Mouse (Mus musculus) brain, embryonic 14.5 days (tissue): ENCODE results near the gene Tln2. TPM values are rescaled to one million over a fixed set of nuclear protein-coding genes. Genes with fewer than 3 reads are reported as not detected.

Source experiments
- DNase-seq: peaks from one replicate; pipeline ENCODE4 v3.0.0-alpha.2; 2011; ENCODE audit warnings: low read depth
- CTCF ChIP-seq: fragments of 200-500 bp; IDR thresholded peaks from 2 replicates; pipeline ENCODE4 v1.5.1; 2012; ENCODE audit warnings: inconsistent platforms, mild to moderate bottlenecking, moderate library complexity, borderline replicate concordance; ENCODE audit not compliant: insufficient read depth, insufficient read length; ENCODE audit errors: extremely low read depth
- POLR2A ChIP-seq: fragments of 200-500 bp; IDR thresholded peaks from 2 replicates; pipeline ENCODE4 v1.6.1; 2012; ENCODE audit warnings: mild to moderate bottlenecking, inconsistent platforms, borderline replicate concordance; ENCODE audit not compliant: poor library complexity, insufficient read depth, insufficient read length, severe bottlenecking; ENCODE audit errors: extremely low read depth
- polyA plus RNA-seq: library from polyadenylated mRNA; depleted of rRNA; stranded (reverse); fragments of >200 nt; gene quantifications from 2 replicates; pipeline ENCODE4 v1.2.3, GENCODE M21; 2012

Gene Tln2
- polyA plus RNA-seq, 1 experiment = 17.0 TPM

- DNase-seq = no peak
- TF ChIP-seq CTCF (no peak), POLR2A (no peak)
Observed at GRCm38 (mm10) chr9:67428306-67429047, 131.0 kb downstream of the Tln2 start.

GRCm38 (mm10) chr9:67426304-67426703 lies 133.2 kb downstream of the Tln2 start:
- TF ChIP-seq CTCF (no peak), POLR2A (no peak)
- peak; percentile 50 for DNase-seq

- TF ChIP-seq POLR2A (no peak), CTCF (no peak)
- peak; percentile 22 for DNase-seq
Observed at GRCm38 (mm10) chr9:67424110-67424509, 135.4 kb downstream of the Tln2 start.

- no peak for TF ChIP-seq CTCF
- TF ChIP-seq POLR2A = no peak
- DNase-seq = peak; percentile 82
Observed at GRCm38 (mm10) chr9:67418092-67418491, 141.4 kb downstream of the Tln2 start.

GRCm38 (mm10) chr9:67410667-67411066 lies 148.8 kb downstream of the Tln2 start:
- TF ChIP-seq CTCF (no peak), POLR2A (no peak)
- no peak for DNase-seq

GRCm38 (mm10) chr9:67404736-67405135 lies 154.8 kb downstream of the Tln2 start:
- no peak for DNase-seq
- no peak for TF ChIP-seq POLR2A
- TF ChIP-seq CTCF = no peak

GRCm38 (mm10) chr9:67399563-67399962 lies 159.9 kb downstream of the Tln2 start:
- TF ChIP-seq CTCF (peak; percentile 42; the same call in 1 of the 2 replicates), POLR2A (no peak)
- no peak for DNase-seq

- no peak for TF ChIP-seq POLR2A
- TF ChIP-seq CTCF = no peak
- no peak for DNase-seq
Observed at GRCm38 (mm10) chr9:67397756-67398155, 161.7 kb downstream of the Tln2 start.

GRCm38 (mm10) chr9:67396446-67396845 lies 163.1 kb downstream of the Tln2 start:
- TF ChIP-seq POLR2A (no peak), CTCF (no peak)
- DNase-seq = no peak

- peak; percentile 50 for DNase-seq
Observed at GRCm38 (mm10) chr9:67384028-67384590, 175.4 kb downstream of the Tln2 start.

GRCm38 (mm10) chr9:67380095-67380494 lies 179.4 kb downstream of the Tln2 start:
- TF ChIP-seq CTCF = no peak
- TF ChIP-seq POLR2A = no peak
- DNase-seq = peak; percentile 43

More at GRCm38 (mm10) chr9:67384028-67384590, 175.4 kb downstream of the Tln2 start:
- TF ChIP-seq POLR2A (no peak), CTCF (no peak)

GRCm38 (mm10) chr9:67378772-67379171 lies 180.7 kb downstream of the Tln2 start:
- no peak for TF ChIP-seq CTCF
- no peak for TF ChIP-seq POLR2A
- DNase-seq = no peak

GRCm38 (mm10) chr9:67368078-67368477 lies 191.4 kb downstream of the Tln2 start:
- TF ChIP-seq POLR2A = no peak
- TF ChIP-seq CTCF = no peak
- no peak for DNase-seq

- DNase-seq = no peak
Observed at GRCm38 (mm10) chr9:67362511-67362910, 197.0 kb downstream of the Tln2 start.

More at GRCm38 (mm10) chr9:67362511-67362910, 197.0 kb downstream of the Tln2 start:
- no peak for TF ChIP-seq POLR2A
- TF ChIP-seq CTCF = no peak
